Comparison of ENCODE assay signal across 24 mouse cellular contexts in genomic region chr6:116629766-116630165, GRCm38 (mm10). TPM values are rescaled to one million over a fixed set of nuclear protein-coding genes. Genes with fewer than 3 reads are reported as not detected.
DNase-seq lines count a peak whose midpoint lies in the region; ATAC-seq lines count a peak whose summit lies in the region.
"Had no signal": no experiment of that assay in that cellular context is flagged by ENCODE, and none has a peak within 500 bp of the region (broad histone marks: within the 10 kb centered on the region; RNA-seq: fewer than 3 reads in every experiment).

No protein-coding gene starts in this region.

- H3K9me3 ChIP-seq in neural tube, embryonic 13.5 days, result no peaks in the 10 kb centered on the region
- no peaks in the 10 kb centered on the region for H3K9me3 ChIP-seq in midbrain, embryonic 12.5 days
- H3K9me3 ChIP-seq: liver, embryonic 13.5 days had no signal

- H3K4me2 ChIP-seq in neural tube, embryonic 13.5 days, result peak overlapping the region; percentile 83; the same call in 1 of the 2 replicates
- no peak overlapping the region for H3K4me2 ChIP-seq in midbrain, embryonic 12.5 days (replicated peaks)

- ATAC-seq in neural tube, embryonic 13.5 days (ENCODE audit: low read depth), result no peak
- ATAC-seq in midbrain, embryonic 12.5 days (ENCODE audit: low FRiP score, low read depth), result no peak

- H3K27me3 ChIP-seq in neural tube, embryonic 13.5 days, result no peaks in the 10 kb centered on the region
- no peaks in the 10 kb centered on the region for H3K27me3 ChIP-seq in midbrain, embryonic 12.5 days
- H3K27me3 ChIP-seq: liver, embryonic 13.5 days; Patski had no signal

- no peak overlapping the region for H3K9ac ChIP-seq in neural tube, embryonic 13.5 days
- no peak overlapping the region for H3K9ac ChIP-seq in midbrain, embryonic 12.5 days (replicated peaks)

- H3K36me3 ChIP-seq in neural tube, embryonic 13.5 days, result peaks cover 20% of the 10 kb centered on the region
- H3K36me3 ChIP-seq in midbrain, embryonic 12.5 days, result peaks cover 21% of the 10 kb centered on the region

- peak overlapping the region; percentile 96 for H3K27ac ChIP-seq in neural tube, embryonic 13.5 days (replicated peaks)
- peak overlapping the region; percentile 92; the same call in 1 of the 2 replicates for H3K27ac ChIP-seq in midbrain, embryonic 12.5 days (replicated peaks)

- no peak overlapping the region for H3K4me3 ChIP-seq in neural tube, embryonic 13.5 days
- no peak overlapping the region for H3K4me3 ChIP-seq in midbrain, embryonic 12.5 days

- DNase-seq in heart, adult 11 months, result peak; percentile 91
- no peak for DNase-seq in heart, adult 8-10 months (ENCODE audit: low spot score)
- no peak for DNase-seq in neural tube, embryonic 10.5 days (ENCODE audit: extremely low spot score, low spot score)
- no peak for DNase-seq in adrenal gland, postnatal 36 days
- no peak for DNase-seq in layer of hippocampus, adult 18-20 months (ENCODE audit: low spot score in 2 of 2)
- DNase-seq: cerebellum, adult 11-12 months; gastrocnemius, adult 2 months; heart, adult 2 months; kidney, adult 18-20 months; kidney, postnatal 36 days; layer of hippocampus, postnatal 36 days; liver, embryonic 13.5 days; lung, postnatal 10 days; thymus, postnatal 36 days had no signal

- 70% methylated on average over 10 of the region's 10 CpGs for WGBS in neural tube, embryonic 13.5 days
- 86% methylated on average over 10 of the region's 10 CpGs for WGBS in midbrain, embryonic 12.5 days

- peaks cover 31% of the 10 kb centered on the region for H3K4me1 ChIP-seq in neural tube, embryonic 13.5 days (replicated peaks)
- peaks cover 12% of the 10 kb centered on the region for H3K4me1 ChIP-seq in midbrain, embryonic 12.5 days

RNA-seq across cellular contexts. Expression of gene Zfp422, which starts 1.0 kb away (rescaled TPM):
- 10 to 100 TPM; 13.6 to 15.5 (median 14.8) TPM for total RNA-seq in heart, adult 8-10 months (2022)
- polyA plus RNA-seq in neural tube, embryonic 13.5 days (2015; fragmentation: Nextera tagmentation; extraction: Ambion mirVana), result 160 and 182 TPM in 2 replicates
- polyA plus RNA-seq in midbrain, embryonic 12.5 days (2016; fragmentation: Nextera tagmentation; extraction: Ambion mirVana), result 295 and 296 TPM in 2 replicates
- total RNA-seq in adrenal gland, postnatal 36 days (2021), result 10 to 100 TPM; 19.7 to 23.0 TPM
- 10 to 100 TPM; 20.5 to 24.6 TPM for total RNA-seq in layer of hippocampus, adult 18-20 months (2021)

RNA-seq across cellular contexts. Expression of gene Depp1, which starts 20.6 kb away (rescaled TPM):
- total RNA-seq in heart, adult 8-10 months (2022), result 10 to 100 TPM; 32.2 to 58.5 (median 41.2) TPM
- polyA plus RNA-seq in neural tube, embryonic 13.5 days (2015; fragmentation: Nextera tagmentation; extraction: Ambion mirVana), result 11.0 and 14.5 TPM in 2 replicates
- polyA plus RNA-seq in midbrain, embryonic 12.5 days (2016; fragmentation: Nextera tagmentation; extraction: Ambion mirVana), result 4.2 and 7.1 TPM in 2 replicates
- 10 to 100 TPM in 1 of 2 experiments, 1 to 10 TPM in 1; 7.0 to 20.2 TPM for total RNA-seq in adrenal gland, postnatal 36 days (2021)
- 1 to 10 TPM; 2.4 to 3.0 TPM for total RNA-seq in layer of hippocampus, adult 18-20 months (2021)
- total RNA-seq: neutrophil, adult 5-6 weeks had no signal

RNA-seq across cellular contexts. Expression of gene Rassf4, which starts 44.0 kb away (rescaled TPM):
- 1 to 10 TPM; 3.7 to 7.0 (median 5.1) TPM for total RNA-seq in heart, adult 8-10 months (2022)
- 24.0 and 25.3 TPM in 2 replicates for polyA plus RNA-seq in neural tube, embryonic 13.5 days (2015; fragmentation: Nextera tagmentation; extraction: Ambion mirVana)
- 31.2 and 35.2 TPM in 2 replicates for polyA plus RNA-seq in midbrain, embryonic 12.5 days (2016; fragmentation: Nextera tagmentation; extraction: Ambion mirVana)
- 1 to 10 TPM; 2.8 to 4.7 TPM for total RNA-seq in adrenal gland, postnatal 36 days (2021)
- total RNA-seq in layer of hippocampus, adult 18-20 months (2021), result 1 to 10 TPM; 3.3 to 3.9 TPM

RNA-seq across cellular contexts. Expression of gene Olfr215, which starts 45.8 kb away (rescaled TPM):
- total RNA-seq in heart, adult 8-10 months (2022), result not detected
- not detected in 2 replicates for polyA plus RNA-seq in neural tube, embryonic 13.5 days (2015; fragmentation: Nextera tagmentation; extraction: Ambion mirVana)
- polyA plus RNA-seq in midbrain, embryonic 12.5 days (2016; fragmentation: Nextera tagmentation; extraction: Ambion mirVana), result not detected in 2 replicates
- not detected for total RNA-seq in adrenal gland, postnatal 36 days (2021)
- not detected for total RNA-seq in layer of hippocampus, adult 18-20 months (2021)
- total RNA-seq: gastrocnemius, adult 2 months; heart, adult 2 months; heart, postnatal 36 days; layer of hippocampus, postnatal 36 days; left cerebral cortex, postnatal 36 days; neutrophil, adult 5-6 weeks had no signal
- polyA plus RNA-seq: cortical plate, adult 2 months; forebrain, embryonic 16.5 days; heart, adult 2 months; liver, embryonic 13.5 days; Patski; spleen, adult 2 months; stomach, embryonic 16.5 days had no signal
